Mouse (Mus musculus): Measurements from ENCODE around the gene Wnt6. TPM values are rescaled to one million over a fixed set of nuclear protein-coding genes. Genes with fewer than 3 reads are reported as not detected.
"Not testable (repeated sequence)": the region's sequence is repeated elsewhere in the genome, so short reads cannot be mapped to it uniquely, and the experiment has no call there.

Gene Wnt6
- total RNA-seq, 2 experiments from 2014 or later: 2.0 to 2.8 TPM

DNA sequence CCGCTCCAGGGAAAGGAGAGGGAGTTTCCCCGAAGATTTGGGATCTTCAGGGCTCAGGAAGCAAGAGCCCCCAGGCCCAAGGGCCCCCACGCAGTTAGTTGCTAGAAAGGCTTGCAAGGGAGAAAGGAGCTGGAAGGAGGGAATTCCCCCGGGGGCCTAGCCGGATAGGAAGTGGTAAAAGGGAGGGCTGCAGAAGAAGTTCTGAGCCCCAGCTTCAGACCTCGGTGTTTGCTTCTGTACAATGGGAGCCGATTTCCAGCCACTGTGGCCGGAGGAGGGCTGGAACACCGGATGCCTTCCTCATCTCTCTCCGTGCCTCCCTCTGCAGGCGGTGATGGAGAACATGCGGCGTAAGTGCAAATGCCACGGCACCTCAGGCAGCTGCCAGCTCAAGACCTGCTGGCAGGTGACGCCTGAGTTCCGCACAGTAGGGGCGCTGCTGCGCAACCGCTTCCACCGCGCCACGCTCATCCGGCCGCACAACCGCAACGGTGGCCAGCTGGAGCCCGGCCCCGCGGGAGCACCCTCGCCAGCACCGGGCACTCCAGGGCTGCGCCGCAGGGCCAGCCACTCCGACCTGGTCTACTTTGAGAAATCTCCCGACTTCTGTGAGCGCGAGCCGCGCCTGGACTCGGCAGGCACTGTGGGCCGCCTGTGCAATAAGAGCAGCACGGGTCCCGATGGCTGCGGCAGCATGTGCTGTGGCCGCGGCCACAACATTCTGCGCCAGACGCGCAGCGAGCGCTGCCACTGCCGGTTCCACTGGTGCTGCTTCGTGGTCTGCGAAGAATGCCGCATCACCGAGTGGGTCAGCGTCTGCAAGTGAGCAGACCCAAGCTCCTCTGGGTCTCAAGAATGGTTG, 31.3 kb downstream of the Wnt6 start:
- intact Hi-C loops (cut with DNase I): no loop called here
- peak in 1 of 2 experiments; percentile 73 for DNase-seq (ENCODE audit: low spot score in 2 of 2)

DNA sequence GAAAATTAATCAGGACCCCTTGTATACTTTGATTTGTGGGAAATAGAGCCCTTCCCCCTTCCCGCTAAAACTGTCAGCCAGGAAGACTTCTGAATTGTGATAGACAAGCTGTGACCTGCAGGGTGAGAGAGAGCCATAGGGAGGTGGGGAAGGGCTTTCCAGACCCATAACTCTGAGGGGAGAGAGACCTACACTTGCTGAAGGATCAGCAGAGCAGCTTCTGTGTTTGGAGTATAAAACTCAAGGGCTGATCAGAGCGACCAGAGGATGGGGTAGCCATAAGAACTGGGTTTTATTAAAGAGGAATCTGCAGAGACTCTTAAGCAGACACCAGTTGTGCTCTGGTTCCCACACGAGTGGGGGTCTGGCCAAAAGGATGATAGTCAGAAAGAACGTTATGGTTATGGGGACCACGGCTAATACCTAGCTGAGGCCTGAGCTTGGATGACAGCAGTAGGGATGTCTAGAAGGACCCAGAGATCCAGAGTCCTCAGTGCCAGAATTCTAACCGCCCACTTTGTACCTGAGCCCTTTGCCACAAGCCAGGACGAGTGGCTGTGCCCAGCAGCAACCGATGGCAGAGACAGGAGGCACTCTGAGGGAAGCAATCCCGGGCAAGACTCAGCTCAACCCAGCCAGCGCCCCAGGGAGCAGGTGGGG, 32.6 kb downstream of the Wnt6 start:
- no peak for DNase-seq (ENCODE audit: low spot score in 2 of 2)
- intact Hi-C loops (cut with DNase I): no loop called here

DNA sequence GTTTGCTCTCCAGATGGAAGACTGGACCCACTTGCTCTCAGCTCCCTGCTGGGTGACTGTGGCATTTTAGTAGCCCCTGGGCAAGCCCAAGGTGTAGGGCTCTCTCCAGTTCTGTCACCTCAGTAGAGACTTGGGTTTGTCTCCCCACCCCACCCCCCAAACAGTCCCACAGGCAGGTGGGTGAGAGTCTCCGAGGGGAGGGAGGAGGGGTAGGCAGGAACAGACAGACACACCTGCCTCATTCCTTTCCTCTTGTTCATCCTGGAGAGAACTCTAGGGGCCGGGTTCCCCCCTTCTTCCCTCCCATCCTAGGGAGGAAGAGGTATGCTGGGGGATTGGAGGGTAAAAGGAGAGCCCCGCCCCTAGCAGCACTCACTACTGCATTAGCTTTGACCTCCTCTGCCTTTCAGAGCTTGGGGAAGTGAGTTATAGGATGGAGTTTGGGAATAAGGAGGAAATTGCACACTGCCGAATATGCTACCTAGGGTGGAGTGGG, 33.7 kb downstream of the Wnt6 start:
- intact Hi-C loops (cut with DNase I): no loop called here

DNA sequence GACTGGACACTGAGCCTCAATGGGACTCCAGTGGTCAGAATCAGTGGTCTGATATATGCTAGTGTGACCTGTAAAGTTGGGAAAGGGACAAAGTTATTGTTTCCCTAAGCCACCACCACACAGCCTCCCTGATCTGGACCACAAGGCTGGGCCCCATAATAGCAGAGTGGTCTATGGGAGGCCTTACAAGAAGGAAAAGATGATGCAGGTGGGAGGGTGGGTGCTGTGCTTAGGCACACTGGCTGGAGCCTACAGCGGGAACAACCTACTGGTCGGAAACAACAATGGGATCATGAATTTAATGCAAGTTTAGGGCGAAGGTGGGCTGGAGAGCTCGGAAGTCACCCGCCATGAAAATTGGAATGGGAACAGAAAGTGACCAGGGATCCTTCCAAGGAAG, 34.2 kb downstream of the Wnt6 start:
- intact Hi-C loops (cut with DNase I): no loop called here

More for the DNA sequence above, 33.7 kb downstream of the Wnt6 start:
- no peak for DNase-seq (ENCODE audit: low spot score in 2 of 2)

DNA sequence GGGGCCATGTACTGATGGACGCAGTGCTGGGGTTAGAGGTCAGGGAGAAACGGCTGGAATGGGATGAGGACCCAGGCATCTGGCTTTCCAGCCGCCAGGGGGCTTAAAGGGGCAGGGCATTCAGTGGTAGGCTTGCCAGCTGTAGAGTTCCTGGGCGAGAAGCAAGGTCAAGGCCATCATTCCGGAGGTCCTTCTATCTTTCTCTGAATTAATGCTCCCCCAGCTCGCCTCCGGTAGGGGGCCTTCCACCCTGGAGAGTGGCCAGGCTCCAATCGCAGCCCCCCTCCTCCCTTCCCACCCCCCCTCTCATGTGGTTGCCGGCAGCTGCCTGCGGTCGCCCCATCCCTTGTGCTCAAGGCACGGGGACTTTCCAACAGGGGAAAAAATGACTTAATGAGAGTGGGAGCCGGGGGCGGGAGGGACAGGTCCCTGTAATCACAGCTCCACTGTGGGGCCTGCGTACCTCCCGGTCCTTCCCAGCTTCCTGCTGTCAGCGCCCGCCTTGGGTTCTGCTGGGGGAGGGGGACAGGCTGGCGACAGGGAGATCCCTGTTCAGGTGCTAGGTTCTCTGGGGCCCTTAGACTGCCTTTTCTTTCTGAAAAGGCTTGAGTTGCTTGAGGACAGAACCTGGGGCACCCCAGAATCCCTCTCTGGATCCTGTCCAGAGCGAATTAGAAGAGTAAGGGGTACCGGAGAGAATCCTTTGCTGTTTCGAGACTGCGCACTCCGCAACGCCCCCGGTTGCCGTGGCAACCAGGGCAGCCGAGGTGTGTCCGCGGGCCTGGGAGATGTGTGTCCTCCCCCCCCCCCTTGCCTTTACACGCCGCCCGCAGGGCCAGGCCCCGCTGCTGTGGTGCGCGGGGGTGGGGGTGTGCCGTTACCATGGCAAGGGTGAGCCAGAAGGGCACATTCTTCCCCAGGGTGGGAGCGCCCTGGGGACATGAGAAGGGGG, 34.9 kb downstream of the Wnt6 start:
- intact Hi-C loops (cut with DNase I): no loop called here

More for the DNA sequence above, 34.2 kb downstream of the Wnt6 start:
- no peak for DNase-seq (ENCODE audit: low spot score in 2 of 2)

DNA sequence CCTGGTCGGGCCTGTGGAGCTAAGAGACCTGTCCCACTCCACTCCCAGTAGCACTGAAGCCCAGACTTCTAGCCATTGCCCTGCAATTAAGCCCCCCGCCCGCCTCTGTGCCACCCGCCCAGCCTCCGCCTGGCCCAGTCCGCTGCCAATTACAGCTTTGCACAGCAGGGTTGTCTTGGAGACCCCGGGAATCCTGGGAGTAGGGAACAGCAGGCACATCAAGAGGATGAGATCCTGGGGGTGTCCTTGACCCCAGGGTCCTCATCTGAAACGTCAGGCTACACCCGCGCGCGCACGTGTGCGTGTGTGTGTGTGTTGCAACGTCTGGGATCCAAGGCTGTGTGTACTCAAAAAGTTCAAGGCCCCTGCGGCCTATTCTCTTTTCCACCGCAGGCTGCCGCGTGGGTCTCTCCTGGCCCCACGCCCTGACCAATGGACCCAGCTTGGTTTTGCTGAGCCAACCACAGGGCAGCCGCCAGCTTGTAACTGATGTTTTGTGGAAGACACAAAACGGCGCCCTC, 35.9 kb downstream of the Wnt6 start:
- no peak for DNase-seq (ENCODE audit: low spot score in 2 of 2)
- intact Hi-C loops (cut with DNase I): loop anchor here (2.0 kb wide), 1 partner anchor 19 kb away; no protein-coding TSS in a partner anchor

More for the DNA sequence above, 34.9 kb downstream of the Wnt6 start:
- peak; percentile 68 to 80 for DNase-seq (ENCODE audit: low spot score in 2 of 2)

DNA sequence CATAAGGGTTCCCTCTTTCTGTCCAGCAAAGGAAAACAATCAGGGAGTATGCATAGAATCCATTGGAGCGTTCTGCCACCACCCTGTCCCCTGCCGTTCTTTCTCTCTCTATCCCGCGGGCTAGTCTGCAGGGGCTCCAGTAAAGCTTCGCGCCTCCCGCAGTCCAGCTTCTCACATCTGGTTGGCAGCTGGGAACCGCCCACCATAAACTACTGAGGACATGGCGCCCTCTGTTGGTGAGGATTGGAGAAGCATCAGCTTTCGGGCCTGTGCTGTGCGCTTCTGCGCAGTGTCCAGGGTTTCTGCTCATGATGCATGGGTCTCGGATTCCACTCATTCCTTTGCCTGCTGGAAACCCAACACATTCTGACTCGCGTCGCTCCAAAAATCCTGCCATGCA, 36.4 kb downstream of the Wnt6 start:
- peak; percentile 94 to 97 for DNase-seq (ENCODE audit: low spot score in 2 of 2)
- intact Hi-C loops (cut with DNase I): loop anchor here (2.0 kb wide), 1 partner anchor 19 kb away; no protein-coding TSS in a partner anchor

DNA sequence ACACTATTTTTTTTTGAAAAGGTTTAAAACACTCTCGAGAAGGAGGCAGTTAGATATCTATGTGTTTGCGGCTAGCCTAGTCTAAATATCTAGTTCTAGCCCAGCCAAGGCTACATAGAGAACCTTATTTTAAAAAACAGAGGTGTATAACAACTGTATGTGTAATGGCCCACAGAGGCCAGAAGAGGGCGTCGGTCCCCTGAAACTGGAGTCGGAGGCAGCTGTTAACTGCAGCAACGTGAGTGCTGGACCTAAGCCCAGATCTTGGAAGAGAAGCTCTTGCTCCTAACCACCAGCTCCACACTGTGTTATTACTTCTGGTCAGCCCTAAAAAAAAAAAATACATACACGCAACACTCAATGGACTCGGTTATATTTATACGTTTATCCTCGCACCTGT, 37.3 kb downstream of the Wnt6 start:
- DNase-seq (ENCODE audit: low spot score in 2 of 2): peak in 1 of 2 experiments; percentile 78
- intact Hi-C loops (cut with DNase I): loop anchor here (2.0 kb wide), 1 partner anchor 20 kb away; no protein-coding TSS in a partner anchor

DNA sequence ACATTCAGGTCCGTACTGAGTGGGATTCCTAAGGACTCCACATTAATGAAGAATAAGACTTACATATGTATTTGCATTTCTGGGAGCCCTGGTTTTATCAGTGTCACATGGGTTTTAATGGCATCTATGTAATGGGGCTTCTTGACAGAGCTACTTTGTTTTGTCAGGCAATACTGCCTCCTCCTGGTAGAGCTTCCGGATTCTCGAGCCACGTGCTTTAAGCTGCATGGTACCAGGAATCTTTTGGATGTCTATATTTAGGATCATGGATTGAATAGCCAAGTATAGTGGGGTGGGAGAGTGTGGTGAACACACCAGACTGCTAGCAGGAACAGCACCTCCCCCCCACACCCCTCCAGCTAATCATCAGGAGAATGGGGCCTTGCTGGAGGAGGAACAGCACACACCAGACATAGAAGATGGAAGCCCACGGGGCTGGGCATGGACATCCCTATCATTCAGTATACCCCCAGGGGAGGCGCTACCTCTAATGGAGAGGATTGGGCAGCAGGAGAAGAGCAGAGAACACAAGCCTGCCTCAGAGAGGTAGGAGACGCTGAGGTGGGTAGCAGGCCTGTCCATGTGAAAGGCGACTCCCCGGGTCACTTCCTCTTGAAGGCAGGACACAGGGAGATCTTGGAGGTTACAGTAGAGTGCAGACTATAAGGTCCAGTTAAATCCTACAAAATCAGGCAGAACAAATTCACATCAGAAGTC, 43.4 kb downstream of the Wnt6 start:
- peak in 1 of 2 experiments; percentile 81 for DNase-seq (ENCODE audit: low spot score in 2 of 2)
- intact Hi-C loops (cut with DNase I): loop anchor here (5.0 kb wide), 1 partner anchor 42 kb away; no protein-coding TSS in a partner anchor

DNA sequence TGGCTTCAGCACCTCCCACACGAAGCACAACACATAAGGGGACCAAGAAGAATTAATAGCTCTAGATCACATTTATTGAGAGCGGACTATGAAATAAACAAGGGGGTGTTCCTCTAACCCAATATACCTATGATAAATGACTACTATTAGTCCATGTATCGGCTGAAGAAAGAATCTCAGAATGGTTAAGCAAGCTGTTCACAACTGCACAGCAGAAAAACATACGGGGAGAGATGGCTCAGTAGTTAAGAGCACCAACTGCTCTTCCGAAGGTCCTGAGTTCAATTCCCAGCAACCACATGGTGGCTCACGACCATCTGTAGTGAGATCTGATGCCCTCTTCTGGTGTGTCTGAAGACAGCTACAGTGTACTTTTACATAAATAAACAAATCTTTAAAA, 44.3 kb downstream of the Wnt6 start:
- intact Hi-C loops (cut with DNase I): loop anchor here (5.0 kb wide), 1 partner anchor 41 kb away; no protein-coding TSS in a partner anchor

DNA sequence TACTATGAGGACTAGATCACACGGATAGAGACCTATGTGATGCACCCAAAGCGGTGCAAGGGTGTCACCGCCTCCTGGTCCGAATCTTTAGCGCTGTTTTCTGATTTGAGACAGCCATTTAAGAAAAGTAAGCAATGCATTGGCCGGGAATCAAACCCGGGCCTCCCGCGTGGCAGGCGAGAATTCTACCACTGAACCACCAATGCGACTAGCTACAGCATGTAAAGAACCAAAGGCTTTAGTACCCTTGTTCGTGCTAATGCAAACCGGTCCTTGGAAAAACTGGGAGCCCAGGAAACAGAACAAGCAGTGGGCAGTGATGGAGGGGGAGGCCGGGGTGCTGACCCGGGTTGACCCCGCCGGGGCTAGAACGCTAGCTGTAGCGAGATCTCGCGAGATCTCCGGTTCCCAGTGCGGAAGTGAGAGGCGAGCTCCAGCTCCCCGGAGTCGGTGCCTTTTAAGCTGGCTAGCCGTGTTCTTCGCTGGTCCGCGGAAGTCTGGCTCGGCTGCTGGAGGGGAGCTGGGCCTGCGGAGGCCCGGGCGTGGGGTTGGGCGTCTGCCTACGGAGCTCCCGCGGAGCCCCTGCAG, 45.0 kb downstream of the Wnt6 start:
- intact Hi-C loops (cut with DNase I): loop anchor here (5.0 kb wide), 1 partner anchor 41 kb away; no protein-coding TSS in a partner anchor
- DNase-seq (ENCODE audit: low spot score in 2 of 2): peak; percentile 93

More for the DNA sequence above, 44.3 kb downstream of the Wnt6 start:
- not testable (repeated sequence) for DNase-seq (ENCODE audit: low spot score in 2 of 2)

DNA sequence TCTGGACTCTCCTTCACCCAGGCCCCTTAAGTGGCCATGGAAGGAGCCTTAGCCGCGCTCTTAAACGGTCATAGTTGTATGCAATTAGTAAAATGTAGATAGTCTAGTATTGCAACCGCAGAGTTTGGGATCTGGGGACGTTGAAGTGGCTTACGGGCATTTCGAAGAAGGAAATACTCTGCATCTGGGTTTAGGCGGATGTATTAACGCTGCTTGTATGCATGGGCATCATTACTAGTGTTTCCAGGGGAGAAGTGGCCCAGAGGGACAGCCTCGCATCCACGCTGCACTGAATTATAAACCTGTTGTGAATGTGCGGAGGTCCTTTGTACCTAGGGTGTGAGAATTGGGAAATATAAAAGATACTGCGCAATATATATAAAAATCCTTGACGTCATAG, 45.5 kb downstream of the Wnt6 start:
- intact Hi-C loops (cut with DNase I): loop anchor here (5.0 kb wide), 1 partner anchor 40 kb away; no protein-coding TSS in a partner anchor
- no peak for DNase-seq (ENCODE audit: low spot score in 2 of 2)

DNA sequence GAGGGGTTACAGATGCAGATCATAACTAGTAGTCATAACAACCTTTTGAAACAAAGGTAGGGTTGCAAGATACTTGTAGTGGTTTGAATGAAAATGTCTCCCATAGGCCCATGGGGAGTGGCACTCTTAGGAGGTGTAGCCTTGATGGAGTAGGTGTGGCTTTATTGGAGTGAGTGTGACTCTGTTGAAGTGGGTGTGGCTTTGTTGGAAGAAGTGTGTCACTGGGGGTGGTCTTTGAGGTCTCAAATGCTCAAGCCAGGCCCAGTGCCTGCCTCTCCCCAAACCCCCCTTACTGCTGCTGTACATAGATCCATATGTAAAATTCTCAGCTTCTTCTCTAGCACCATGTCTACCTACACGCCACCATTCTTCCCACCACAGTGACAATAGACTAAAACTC, 46.8 kb downstream of the Wnt6 start:
- no peak for DNase-seq (ENCODE audit: low spot score in 2 of 2)
- intact Hi-C loops (cut with DNase I): loop anchor here (5.0 kb wide), 1 partner anchor 39 kb away; no protein-coding TSS in a partner anchor

DNA sequence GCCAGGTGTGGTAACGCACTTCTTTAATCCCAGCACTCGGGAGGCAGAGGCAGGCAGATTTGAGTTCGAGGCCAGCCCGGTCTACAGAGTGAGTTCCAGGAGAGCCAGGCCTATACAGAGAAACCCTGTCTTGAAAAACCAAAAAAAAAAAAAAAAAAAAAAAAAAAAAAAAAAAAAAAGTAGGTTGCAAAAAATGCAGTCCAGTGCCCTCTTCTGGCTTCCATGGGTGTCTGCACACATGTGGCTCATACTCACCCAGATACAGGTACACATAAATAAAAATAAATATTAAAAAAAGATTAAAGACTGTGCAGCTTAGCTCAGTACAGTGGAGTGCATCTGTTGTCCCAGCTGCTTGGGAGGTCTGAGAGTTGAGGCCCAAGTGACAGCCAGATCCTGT, 51.9 kb downstream of the Wnt6 start:
- DNase-seq (ENCODE audit: low spot score in 2 of 2); intact Hi-C loops (cut with DNase I): not testable (repeated sequence)

DNA sequence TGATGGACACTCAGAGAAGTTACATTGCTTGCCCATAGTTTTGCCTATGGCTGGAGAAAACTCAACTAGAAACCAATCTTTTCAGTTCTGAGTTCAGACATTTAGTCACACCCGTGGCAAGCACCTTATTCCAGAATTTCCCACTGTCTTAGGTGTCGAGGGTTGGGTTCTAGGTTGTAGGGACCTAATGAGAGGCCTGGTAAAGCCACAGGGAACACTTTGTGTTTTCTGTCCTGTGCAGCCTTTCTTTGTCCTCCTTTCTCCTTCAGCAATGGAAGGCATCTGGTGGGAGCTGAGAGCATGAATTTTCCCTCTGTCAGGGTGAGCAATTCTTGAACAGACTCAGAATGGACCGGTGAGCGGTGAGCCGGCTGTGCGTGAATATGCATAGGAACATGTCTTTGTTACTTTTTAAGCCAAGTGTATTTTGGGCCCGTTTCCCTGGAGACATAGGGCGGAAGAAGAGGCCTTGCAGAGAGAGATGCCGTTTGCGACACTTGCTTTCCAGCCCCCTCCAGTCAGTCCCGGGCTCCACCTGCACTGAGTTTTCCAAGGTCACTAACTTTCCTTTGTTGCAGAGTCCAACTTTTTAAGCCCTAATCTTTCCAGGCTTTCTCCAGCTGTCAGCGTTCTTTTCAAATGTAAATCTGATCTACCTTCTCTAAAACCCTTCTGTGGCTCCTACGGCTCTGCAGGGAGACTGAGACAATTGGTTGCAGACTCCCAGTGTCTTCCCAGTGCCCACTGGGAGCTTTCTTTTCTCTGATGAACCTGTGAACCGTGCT, 53.0 kb downstream of the Wnt6 start:
- DNase-seq (ENCODE audit: low spot score in 2 of 2): peak; percentile 76 to 88
- intact Hi-C loops (cut with DNase I): loop anchor here (2.0 kb wide), 1 partner anchor 26 kb away; no protein-coding TSS in a partner anchor

DNA sequence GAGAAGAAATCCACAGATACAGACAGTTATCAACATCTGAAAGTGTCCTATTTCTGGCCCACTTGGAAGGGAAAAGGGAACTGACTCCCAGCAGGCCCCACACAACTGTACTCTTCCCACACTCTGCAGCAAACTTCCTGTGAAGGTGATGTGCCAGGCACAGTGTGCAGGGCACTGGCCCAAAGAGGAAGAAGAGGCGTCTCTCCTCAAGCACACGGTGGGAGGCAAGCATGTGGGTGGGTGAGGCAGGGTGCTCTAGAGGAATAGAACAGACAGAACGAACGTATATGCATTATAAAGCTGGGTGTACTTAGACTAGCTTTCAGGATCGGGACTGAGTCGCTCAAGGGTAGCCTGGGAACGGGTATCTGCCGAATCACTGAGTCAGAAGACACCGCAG, 58.4 kb downstream of the Wnt6 start:
- intact Hi-C loops (cut with DNase I): no loop called here
- DNase-seq (ENCODE audit: low spot score in 2 of 2): no peak

DNA sequence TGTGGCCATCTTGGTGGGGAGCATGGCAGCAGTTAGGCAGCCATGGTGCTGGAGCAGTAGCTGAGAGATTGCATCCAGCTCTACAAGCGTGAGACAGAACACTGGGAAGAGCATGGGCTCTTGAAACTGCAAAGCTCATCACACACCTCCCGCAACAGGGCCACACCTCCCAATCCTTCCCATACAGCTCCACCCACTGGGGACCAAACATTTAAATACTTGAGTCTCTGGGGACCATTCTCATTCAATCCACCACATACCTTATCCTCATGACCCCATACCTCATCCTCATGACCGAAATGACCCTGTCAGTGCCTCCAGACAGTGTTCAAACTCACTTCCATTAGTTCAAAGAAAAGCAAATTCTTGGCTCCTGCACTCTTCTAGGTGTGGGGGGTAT, 61.6 kb downstream of the Wnt6 start:
- intact Hi-C loops (cut with DNase I): no loop called here
- no peak for DNase-seq (ENCODE audit: low spot score in 2 of 2)
